Mouse (Mus musculus): ENCODE measurements around the gene Wdr19. TPM values are rescaled to one million over a fixed set of nuclear protein-coding genes. Genes with fewer than 3 reads are reported as not detected.

The Wdr19 gene
- polyA plus RNA-seq, 1 experiment, result 2.4 TPM

DNA sequence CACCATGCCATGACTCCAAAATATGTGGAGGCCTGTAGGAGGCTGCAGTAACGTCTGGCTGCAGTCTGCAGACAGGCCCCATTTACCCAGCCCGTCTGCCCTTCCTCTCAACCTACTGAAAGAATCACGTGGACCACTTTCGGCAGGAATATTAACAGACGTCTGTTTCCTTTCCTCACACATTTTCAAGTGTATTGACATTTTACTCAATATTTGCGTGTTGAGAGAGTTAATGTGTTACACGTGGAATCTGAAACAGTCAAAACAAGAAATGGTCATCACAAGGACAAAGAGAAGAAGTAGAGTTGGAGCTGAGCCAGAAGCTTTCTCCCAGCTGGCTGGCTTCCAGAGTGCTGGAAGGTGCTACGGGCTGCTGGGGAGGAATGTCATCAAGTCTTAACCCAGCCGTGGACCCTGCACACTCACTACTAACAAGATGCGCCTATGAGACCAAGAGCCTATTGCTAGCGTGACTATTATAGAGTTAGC, 22.4 kb upstream of the Wdr19 start:
- 56% methylated on average over 11 of the region's 11 CpGs for WGBS
- no peak for TF ChIP-seq POLR2A (IDR thresholded peaks at IDR 0.05; ENCODE audit: borderline replicate concordance, control insufficient read depth, low read depth, low read length)
- no peak for TF ChIP-seq CTCF (IDR thresholded peaks at IDR 0.05; ENCODE audit: control insufficient read depth, insufficient read depth, low read length)
- no peak overlapping the region for H3K27ac ChIP-seq (ENCODE audit: control insufficient read depth, insufficient read depth, low read depth, low read length, poor library complexity)
- no peaks in the 10 kb centered on the region for H3K4me1 ChIP-seq (ENCODE audit: control insufficient read depth, insufficient read depth, low read length)
- no peak overlapping the region for H3K4me3 ChIP-seq (replicated peaks; ENCODE audit: control insufficient read depth, low read depth, low read length)

DNA sequence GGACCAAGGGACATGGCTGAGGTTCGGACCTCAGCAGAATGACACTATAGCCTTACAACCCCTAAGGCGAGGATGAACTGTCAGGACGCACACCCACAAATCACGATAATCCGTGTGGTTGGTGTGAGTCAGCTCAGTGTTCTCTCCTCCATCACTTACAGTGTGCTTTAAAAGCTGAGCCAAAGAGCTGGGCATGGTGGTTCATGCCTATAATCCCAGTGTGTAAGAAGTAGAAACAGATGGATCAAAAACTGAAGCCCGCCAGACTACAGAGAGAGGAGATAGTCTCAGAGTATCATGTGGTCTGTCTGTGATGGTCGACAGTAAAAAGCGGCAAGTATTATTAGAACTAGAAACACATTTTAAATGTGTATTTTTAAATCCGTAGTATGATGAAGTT, 21.0 kb upstream of the Wdr19 start:
- TF ChIP-seq POLR2A (IDR thresholded peaks at IDR 0.05; ENCODE audit: borderline replicate concordance, control insufficient read depth, low read depth, low read length) (no peak), CTCF (IDR thresholded peaks at IDR 0.05; ENCODE audit: control insufficient read depth, insufficient read depth, low read length) (no peak)
- Histone ChIP-seq H3K4me1 (ENCODE audit: control insufficient read depth, insufficient read depth, low read length) (no peaks in the 10 kb centered on the region), H3K4me3 (replicated peaks; ENCODE audit: control insufficient read depth, low read depth, low read length) (no peak overlapping the region), H3K27ac (ENCODE audit: control insufficient read depth, insufficient read depth, low read depth, low read length, poor library complexity) (no peak overlapping the region)
- 92% methylated on average over 9 of the region's 9 CpGs for WGBS

DNA sequence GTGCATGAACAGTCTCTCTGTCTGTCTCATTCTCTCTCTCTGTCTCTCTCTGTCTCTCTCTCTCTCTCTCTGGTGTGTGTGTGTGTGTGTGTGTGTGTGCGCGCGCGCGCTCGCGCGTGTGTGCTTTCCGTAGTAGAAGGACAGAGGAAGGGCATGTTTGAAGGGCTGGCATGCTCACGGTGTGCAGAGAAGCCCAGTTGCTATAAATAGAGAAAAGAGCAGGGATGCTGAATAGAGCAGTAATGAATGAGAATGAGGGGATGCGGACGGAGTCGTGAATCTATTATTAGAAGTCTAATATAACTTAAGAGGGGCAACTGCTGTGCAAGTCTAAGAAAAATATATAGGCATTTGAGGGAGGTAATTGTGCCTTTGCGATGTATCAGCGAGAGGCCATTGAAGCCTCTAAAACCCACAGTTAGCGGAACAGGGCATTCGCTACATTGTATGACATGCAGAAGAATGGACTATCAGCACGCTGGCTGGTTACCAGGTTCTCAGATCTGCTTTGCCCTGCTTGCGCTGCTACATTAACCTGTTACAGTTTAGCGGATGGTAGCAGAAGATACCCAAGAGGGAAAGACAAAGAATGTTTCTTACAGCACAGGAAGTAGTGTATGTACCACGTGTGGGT, 18.2 kb upstream of the Wdr19 start:
- no peak overlapping the region for H3K27ac ChIP-seq (ENCODE audit: control insufficient read depth, insufficient read depth, low read depth, low read length, poor library complexity)
- no peak overlapping the region for H3K4me3 ChIP-seq (replicated peaks; ENCODE audit: control insufficient read depth, low read depth, low read length)
- H3K4me1 ChIP-seq (ENCODE audit: control insufficient read depth, insufficient read depth, low read length), result no peaks in the 10 kb centered on the region
- 84% methylated on average over 21 of the region's 21 CpGs for WGBS
- TF ChIP-seq CTCF (IDR thresholded peaks at IDR 0.05; ENCODE audit: control insufficient read depth, insufficient read depth, low read length), result no peak
- no peak for TF ChIP-seq POLR2A (IDR thresholded peaks at IDR 0.05; ENCODE audit: borderline replicate concordance, control insufficient read depth, low read depth, low read length)

DNA sequence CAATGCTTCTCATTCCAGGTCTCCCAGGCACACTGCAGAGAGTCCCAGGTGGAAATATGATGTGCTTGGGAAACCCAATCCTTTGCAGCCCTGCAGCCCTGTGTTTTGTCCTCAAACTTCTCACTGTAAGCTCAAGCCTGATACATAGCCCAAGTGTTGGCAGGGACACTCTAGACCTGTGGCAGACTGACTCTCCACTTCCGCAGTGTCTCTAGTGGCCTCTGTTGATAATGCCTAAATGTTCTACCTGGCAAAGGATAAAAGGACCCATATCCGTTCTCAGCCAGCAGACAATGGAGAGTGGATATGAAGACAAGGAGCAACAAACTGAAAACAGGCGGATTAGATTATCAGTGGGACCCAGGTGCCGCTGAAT, 17.7 kb upstream of the Wdr19 start:
- Histone ChIP-seq H3K27ac (ENCODE audit: control insufficient read depth, insufficient read depth, low read depth, low read length, poor library complexity) (no peak overlapping the region), H3K4me3 (replicated peaks; ENCODE audit: control insufficient read depth, low read depth, low read length) (no peak overlapping the region), H3K4me1 (ENCODE audit: control insufficient read depth, insufficient read depth, low read length) (no peaks in the 10 kb centered on the region)
- TF ChIP-seq POLR2A (IDR thresholded peaks at IDR 0.05; ENCODE audit: borderline replicate concordance, control insufficient read depth, low read depth, low read length) (no peak), CTCF (IDR thresholded peaks at IDR 0.05; ENCODE audit: control insufficient read depth, insufficient read depth, low read length) (no peak)
- 79% methylated on average over 4 of the region's 4 CpGs for WGBS

DNA sequence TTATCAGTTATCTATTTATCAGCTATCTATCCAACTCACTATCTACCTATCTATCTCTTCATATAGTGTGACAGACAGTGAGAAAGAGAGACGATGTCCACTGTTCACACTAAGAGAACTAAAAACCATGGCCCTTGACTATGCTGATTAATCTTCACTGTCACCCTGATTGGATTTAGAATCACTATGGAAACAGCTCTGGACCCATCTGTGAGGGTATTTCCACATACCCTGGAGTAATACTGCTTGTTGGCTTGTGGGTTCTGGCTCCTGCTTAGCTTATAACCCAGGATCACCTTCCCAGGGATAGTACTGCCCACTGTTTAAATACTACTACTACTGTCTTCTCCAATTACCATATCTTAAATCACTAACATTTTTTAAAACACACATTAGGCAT, 17.2 kb upstream of the Wdr19 start:
- TF ChIP-seq CTCF (IDR thresholded peaks at IDR 0.05; ENCODE audit: control insufficient read depth, insufficient read depth, low read length), result no peak
- TF ChIP-seq POLR2A (IDR thresholded peaks at IDR 0.05; ENCODE audit: borderline replicate concordance, control insufficient read depth, low read depth, low read length), result no peak
- H3K27ac ChIP-seq (ENCODE audit: control insufficient read depth, insufficient read depth, low read depth, low read length, poor library complexity), result no peak overlapping the region
- WGBS, result 85% methylated on average over 1 of the region's 1 CpGs
- H3K4me1 ChIP-seq (ENCODE audit: control insufficient read depth, insufficient read depth, low read length), result no peaks in the 10 kb centered on the region
- no peak overlapping the region for H3K4me3 ChIP-seq (replicated peaks; ENCODE audit: control insufficient read depth, low read depth, low read length)

DNA sequence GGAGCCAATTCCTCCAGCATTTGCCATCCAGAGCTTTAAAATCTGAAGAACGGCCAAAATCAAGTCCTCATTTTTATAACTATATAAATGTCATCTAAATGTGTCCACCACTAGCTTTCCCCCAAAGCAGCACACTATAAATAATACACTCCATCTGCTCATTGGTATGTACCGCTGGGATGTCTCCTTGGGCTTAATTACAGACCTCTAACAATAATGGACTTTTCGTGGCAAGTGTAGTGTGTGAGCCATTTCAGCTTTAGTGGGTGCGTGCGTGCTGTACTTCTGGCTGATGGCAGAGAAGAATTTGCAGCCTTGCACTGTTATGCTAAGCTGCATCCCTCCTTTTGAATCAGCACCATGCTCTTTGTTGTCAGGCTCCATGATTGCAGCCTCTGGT, 7.9 kb upstream of the Wdr19 start:
- Histone ChIP-seq H3K27ac (ENCODE audit: control insufficient read depth, insufficient read depth, low read depth, low read length, poor library complexity) (no peak overlapping the region), H3K4me1 (ENCODE audit: control insufficient read depth, insufficient read depth, low read length) (no peaks in the 10 kb centered on the region), H3K4me3 (replicated peaks; ENCODE audit: control insufficient read depth, low read depth, low read length) (no peak overlapping the region)
- 91% methylated on average over 5 of the region's 5 CpGs for WGBS
- TF ChIP-seq POLR2A (IDR thresholded peaks at IDR 0.05; ENCODE audit: borderline replicate concordance, control insufficient read depth, low read depth, low read length) (no peak), CTCF (IDR thresholded peaks at IDR 0.05; ENCODE audit: control insufficient read depth, insufficient read depth, low read length) (no peak)

DNA sequence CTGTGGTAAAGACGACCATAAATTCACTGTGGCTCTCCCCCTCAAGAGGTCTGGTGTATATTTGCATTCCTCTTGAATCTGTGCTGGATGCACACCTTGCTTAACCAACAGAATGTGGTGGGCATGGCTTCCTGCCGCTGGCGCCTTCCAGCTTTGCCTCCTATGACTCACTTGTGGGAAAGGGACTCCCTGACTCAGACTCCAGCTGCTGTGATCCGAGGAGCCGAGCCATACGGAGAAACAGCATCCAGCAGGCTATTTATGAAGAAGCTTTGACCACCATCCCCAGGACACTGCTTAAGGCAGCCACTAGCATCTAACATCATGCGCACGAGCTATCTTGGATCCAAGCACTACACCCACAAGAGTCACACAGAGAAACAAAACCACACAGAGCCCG, 5.1 kb upstream of the Wdr19 start:
- Histone ChIP-seq H3K4me3 (replicated peaks; ENCODE audit: control insufficient read depth, low read depth, low read length) (no peak overlapping the region), H3K27ac (ENCODE audit: control insufficient read depth, insufficient read depth, low read depth, low read length, poor library complexity) (no peak overlapping the region), H3K4me1 (ENCODE audit: control insufficient read depth, insufficient read depth, low read length) (no peaks in the 10 kb centered on the region)
- 69% methylated on average over 9 of the region's 9 CpGs for WGBS
- TF ChIP-seq POLR2A (IDR thresholded peaks at IDR 0.05; ENCODE audit: borderline replicate concordance, control insufficient read depth, low read depth, low read length) (no peak), CTCF (IDR thresholded peaks at IDR 0.05; ENCODE audit: control insufficient read depth, insufficient read depth, low read length) (no peak)

DNA sequence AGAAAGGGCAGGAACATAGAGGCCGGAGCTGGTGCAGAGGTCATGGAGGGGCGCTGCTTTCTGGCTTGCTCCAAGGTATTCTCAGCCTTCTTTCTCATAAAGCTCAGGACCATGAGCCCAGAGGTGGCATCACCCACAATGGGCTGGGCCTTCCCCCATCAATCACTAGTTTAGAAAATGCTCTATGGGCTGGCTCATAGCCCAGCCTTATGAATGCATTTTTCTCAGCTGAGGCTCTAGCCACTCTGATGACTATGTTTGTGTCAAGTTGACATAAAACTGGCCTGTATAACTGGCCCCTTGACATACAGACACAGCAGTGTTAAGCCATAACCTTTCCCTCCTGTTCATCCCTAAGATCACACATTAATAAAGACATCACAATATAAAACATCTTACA, 5.2 kb downstream of the Wdr19 start:
- WGBS, result 79% methylated on average over 2 of the region's 2 CpGs
- TF ChIP-seq POLR2A (IDR thresholded peaks at IDR 0.05; ENCODE audit: borderline replicate concordance, control insufficient read depth, low read depth, low read length), result no peak
- no peak for TF ChIP-seq CTCF (IDR thresholded peaks at IDR 0.05; ENCODE audit: control insufficient read depth, insufficient read depth, low read length)
- H3K4me3 ChIP-seq (replicated peaks; ENCODE audit: control insufficient read depth, low read depth, low read length), result no peak overlapping the region
- no peaks in the 10 kb centered on the region; the same call in 1 of the 2 replicates for H3K4me1 ChIP-seq (ENCODE audit: control insufficient read depth, insufficient read depth, low read length)
- H3K27ac ChIP-seq (ENCODE audit: control insufficient read depth, insufficient read depth, low read depth, low read length, poor library complexity), result no peak overlapping the region

DNA sequence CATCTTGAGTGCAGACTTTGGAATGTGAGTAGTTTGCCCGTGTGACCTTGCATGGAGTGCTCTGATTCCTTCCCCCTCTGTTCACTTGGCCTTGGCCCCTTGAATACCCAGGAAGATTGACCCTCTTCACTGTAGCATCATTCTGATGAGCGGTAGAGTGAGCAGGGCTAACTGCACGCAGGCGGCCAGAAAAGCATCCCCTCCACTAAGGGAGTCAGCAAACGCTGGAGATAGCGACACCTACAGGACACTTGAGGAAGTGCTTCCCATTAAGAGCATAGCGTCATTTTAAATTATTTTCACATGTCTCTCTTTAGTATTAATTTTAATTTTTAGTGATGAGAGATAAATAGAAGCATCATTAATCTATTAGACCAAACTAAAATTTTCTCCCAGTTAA, 13.8 kb downstream of the Wdr19 start:
- no peak overlapping the region for H3K27ac ChIP-seq (ENCODE audit: control insufficient read depth, insufficient read depth, low read depth, low read length, poor library complexity)
- WGBS, result 33% methylated on average over 7 of the region's 7 CpGs
- no peak for TF ChIP-seq POLR2A (IDR thresholded peaks at IDR 0.05; ENCODE audit: borderline replicate concordance, control insufficient read depth, low read depth, low read length)
- peak; percentile 72 for TF ChIP-seq CTCF (IDR thresholded peaks at IDR 0.05; ENCODE audit: control insufficient read depth, insufficient read depth, low read length)
- H3K4me3 ChIP-seq (replicated peaks; ENCODE audit: control insufficient read depth, low read depth, low read length), result no peak overlapping the region
- H3K4me1 ChIP-seq (ENCODE audit: control insufficient read depth, insufficient read depth, low read length), result no peaks in the 10 kb centered on the region

All from bone marrow, adult 2 months (tissue).